Mouse (Mus musculus): ENCODE results near the gene Vmn1r191. TPM values are rescaled to one million over a fixed set of nuclear protein-coding genes. Genes with fewer than 3 reads are reported as not detected.

The Vmn1r191 gene
- polyA plus RNA-seq (2017; shearing (Covaris generic)): 0.10 TPM

GRCm38 (mm10) chr13:22183869-22184268 lies at the start of gene Vmn1r191:
Gene Vmn1r191, minus strand, starts transcription at chr13:22183969.

GRCm38 (mm10) chr13:22223060-22223459 lies 39.3 kb upstream of the Vmn1r191 start, which contains the start of gene Vmn1r193:
Gene Vmn1r193, minus strand, starts transcription at chr13:22223160.

DNA sequence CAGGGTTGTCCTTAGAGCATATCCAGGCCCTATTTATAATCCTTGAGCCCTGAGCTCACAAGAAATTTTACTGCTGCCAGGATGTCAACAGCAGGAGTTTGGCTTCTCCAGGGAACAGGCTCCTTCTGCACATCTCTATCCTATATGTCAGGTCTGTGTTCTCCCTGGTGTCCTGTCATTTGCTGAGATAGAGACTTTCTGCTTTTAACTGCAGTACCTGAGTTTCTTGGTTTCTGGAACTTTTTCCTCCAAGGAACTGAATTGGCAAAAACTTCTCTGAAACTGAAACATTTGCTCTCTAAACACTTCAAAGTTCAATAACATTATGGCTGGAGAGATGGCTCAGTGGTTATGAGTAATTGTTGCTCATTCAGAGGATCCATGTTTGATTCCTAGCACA lies 7.3 kb upstream of the Vmn1r191 start, which contains the start of gene Vmn1r192:
Vmn1r192 (minus strand) TSS at position 101 of the 400 bp plus-strand sequence.

Other genes with a start within 250 kb of the Vmn1r191 start
- 0.39 TPM for gene Zfp184, start 238.9 kb downstream of the Vmn1r191 start, polyA plus RNA-seq (2017; shearing (Covaris generic))
- gene Pom121l2, start 202.8 kb downstream of the Vmn1r191 start, polyA plus RNA-seq (2017; shearing (Covaris generic)): not detected
- 1.3 TPM for gene Prss16, start 174.2 kb downstream of the Vmn1r191 start, polyA plus RNA-seq (2017; shearing (Covaris generic))
- 6.2 TPM for gene Hist1h2ah, start 148.4 kb downstream of the Vmn1r191 start, polyA plus RNA-seq (2017; shearing (Covaris generic))
- not detected for gene Hist1h2bk, start 148.1 kb downstream of the Vmn1r191 start, polyA plus RNA-seq (2017; shearing (Covaris generic))
- gene Hist1h4i, start 142.6 kb downstream of the Vmn1r191 start, polyA plus RNA-seq (2017; shearing (Covaris generic)): 12.0 TPM
- 2.9 TPM for gene Hist1h2ag, start 141.0 kb downstream of the Vmn1r191 start, polyA plus RNA-seq (2017; shearing (Covaris generic))
- not detected for gene Hist1h2bj, start 140.8 kb downstream of the Vmn1r191 start, polyA plus RNA-seq (2017; shearing (Covaris generic))
- gene Vmn1r188, start 99.5 kb downstream of the Vmn1r191 start, polyA plus RNA-seq (2017; shearing (Covaris generic)): not detected
- gene Vmn1r189, start 78.1 kb downstream of the Vmn1r191 start, polyA plus RNA-seq (2017; shearing (Covaris generic)): not detected
- gene Vmn1r192, start 7.2 kb upstream of the Vmn1r191 start, polyA plus RNA-seq (2017; shearing (Covaris generic)): not detected
- not detected for gene Vmn1r193, start 39.2 kb upstream of the Vmn1r191 start, polyA plus RNA-seq (2017; shearing (Covaris generic))
- gene Vmn1r194, start 60.2 kb upstream of the Vmn1r191 start, polyA plus RNA-seq (2017; shearing (Covaris generic)): not detected
- not detected for gene Vmn1r195, start 86.6 kb upstream of the Vmn1r191 start, polyA plus RNA-seq (2017; shearing (Covaris generic))
- not detected for gene Vmn1r196, start 106.0 kb upstream of the Vmn1r191 start, polyA plus RNA-seq (2017; shearing (Covaris generic))
- gene Vmn1r197, start 140.6 kb upstream of the Vmn1r191 start, polyA plus RNA-seq (2017; shearing (Covaris generic)): not detected
- gene Vmn1r198, start 166.4 kb upstream of the Vmn1r191 start, polyA plus RNA-seq (2017; shearing (Covaris generic)): 0.14 TPM
- gene Vmn1r199, start 195.8 kb upstream of the Vmn1r191 start, polyA plus RNA-seq (2017; shearing (Covaris generic)): not detected
- 0.10 TPM for gene Vmn1r200, start 206.4 kb upstream of the Vmn1r191 start, polyA plus RNA-seq (2017; shearing (Covaris generic))